Mouse (Mus musculus) macrophage (primary cell): ENCODE results near the gene Nop53. TPM values are rescaled to one million over a fixed set of nuclear protein-coding genes. Genes with fewer than 3 reads are reported as not detected.
"Not testable (repeated sequence)": the region's sequence is repeated elsewhere in the genome, so short reads cannot be mapped to it uniquely, and the experiment has no call there.

Experiments
- H3K27ac ChIP-seq: fragments of 350-480 bp; formaldehyde crosslinking; 2 replicates; pipeline ENCODE4 v1.9.0; 2021
- H3K36me3 ChIP-seq: fragments of 350-480 bp; formaldehyde crosslinking; 2 replicates; pipeline ENCODE4 v1.9.0; 2021; ENCODE audit errors: inconsistent target
- H3K4me3 ChIP-seq: fragments of 350-480 bp; formaldehyde crosslinking; 2 replicates; pipeline ENCODE4 v1.9.0; 2021; ENCODE audit errors: inconsistent target
- H3K79me2 ChIP-seq: fragments of 350-480 bp; formaldehyde crosslinking; 2 replicates; pipeline ENCODE4 v1.9.0; 2021; ENCODE audit errors: inconsistent target
- WGBS: methylation state at CpG from one replicate; pipeline ENCODE4 v1.1.7; 2026; ENCODE audit warnings: inconsistent platforms; ENCODE audit not compliant: missing documents; 5-methylcytosine and 5-hydroxymethylcytosine counted together
- polyA plus RNA-seq: library from polyadenylated mRNA; stranded (reverse); fragments of 250-400 nt; gene quantifications from 3 replicates; pipeline ENCODE4 v1.2.4, GENCODE M21; 2018; ENCODE audit warnings: inconsistent platforms

Gene Nop53
- polyA plus RNA-seq, 1 experiment from 2014 or later: 94.2 TPM

- no peak overlapping the region for H3K27ac ChIP-seq
- no peak overlapping the region for H3K4me3 ChIP-seq
- H3K36me3 ChIP-seq: peaks cover 31% of the 10 kb centered on the region
- 94% methylated on average over 9 of the region's 9 CpGs for WGBS
- H3K79me2 ChIP-seq: peaks cover 32% of the 10 kb centered on the region
These were observed 25.9 kb downstream of the Nop53 start for GRCm38 (mm10) chr7:15919947-15920346.

GRCm38 (mm10) chr7:15918371-15918770, 27.5 kb downstream of the Nop53 start:
- Histone ChIP-seq H3K36me3 (peaks cover 31% of the 10 kb centered on the region), H3K79me2 (peaks cover 32% of the 10 kb centered on the region), H3K4me3 (no peak overlapping the region), H3K27ac (no peak overlapping the region)

GRCm38 (mm10) chr7:15916996-15917395, 28.9 kb downstream of the Nop53 start:
- Histone ChIP-seq H3K79me2 (peaks cover 26% of the 10 kb centered on the region), H3K27ac (no peak overlapping the region), H3K4me3 (no peak overlapping the region), H3K36me3 (peaks cover 31% of the 10 kb centered on the region)
- 87% methylated on average over 4 of the region's 4 CpGs for WGBS

DNA sequence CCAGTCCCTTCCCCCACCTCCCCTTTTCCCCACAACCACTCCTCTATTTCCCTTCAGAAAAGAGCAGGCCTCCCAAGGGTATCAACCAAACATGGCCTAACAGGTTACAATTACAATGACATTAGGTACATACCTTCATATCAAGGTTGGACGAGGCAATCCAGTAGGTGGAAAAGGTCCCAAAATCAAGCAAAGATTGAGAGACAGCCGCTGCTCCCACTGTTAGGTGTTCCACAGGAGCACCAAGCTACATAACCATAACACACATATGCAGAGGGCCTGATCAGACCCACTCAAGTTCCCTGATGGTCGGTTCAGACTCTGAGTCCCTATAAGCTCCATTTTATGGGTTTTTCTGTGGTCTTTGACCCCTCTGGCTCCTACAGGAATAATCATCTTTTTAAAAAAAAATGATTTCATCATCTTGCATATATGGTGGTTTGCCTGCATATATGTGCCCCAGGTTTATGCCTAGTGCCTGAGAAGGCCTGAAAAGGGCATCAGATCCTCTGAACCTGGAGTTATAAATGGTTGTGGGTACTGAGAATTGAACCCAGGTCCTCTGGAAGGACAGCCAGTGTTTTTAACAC, 29.6 kb downstream of the Nop53 start:
- peaks cover 18% of the 10 kb centered on the region for H3K79me2 ChIP-seq
- H3K27ac ChIP-seq: no peak overlapping the region
- no peak overlapping the region for H3K4me3 ChIP-seq
- WGBS: 94% methylated on average over 3 of the region's 3 CpGs
- peaks cover 31% of the 10 kb centered on the region for H3K36me3 ChIP-seq

- Histone ChIP-seq H3K36me3 (peaks cover 31% of the 10 kb centered on the region), H3K79me2 (peaks cover 13% of the 10 kb centered on the region)
- WGBS: 91% methylated on average over 3 of the region's 4 CpGs
- not testable (repeated sequence) for H3K27ac ChIP-seq, H3K4me3 ChIP-seq
These were observed 30.2 kb downstream of the Nop53 start for GRCm38 (mm10) chr7:15915695-15916094.

- H3K4me3 ChIP-seq: no peak overlapping the region
- WGBS: 97% methylated on average over 2 of the region's 2 CpGs
- peaks cover 3% of the 10 kb centered on the region; the same call in 1 of the 2 replicates for H3K79me2 ChIP-seq
- H3K36me3 ChIP-seq: peaks cover 26% of the 10 kb centered on the region
- H3K27ac ChIP-seq: no peak overlapping the region
These were observed 31.1 kb downstream of the Nop53 start for GRCm38 (mm10) chr7:15914751-15915150.

GRCm38 (mm10) chr7:15914252-15914651, 31.6 kb downstream of the Nop53 start:
- H3K79me2 ChIP-seq: no peaks in the 10 kb centered on the region; the same call in 1 of the 2 replicates
- no peak overlapping the region for H3K27ac ChIP-seq
- 25% methylated on average over 2 of the region's 2 CpGs for WGBS
- peaks cover 21% of the 10 kb centered on the region; the same call in 1 of the 2 replicates for H3K36me3 ChIP-seq
- no peak overlapping the region for H3K4me3 ChIP-seq

- Histone ChIP-seq H3K4me3 (no peak overlapping the region), H3K79me2 (no peaks in the 10 kb centered on the region), H3K27ac (no peak overlapping the region), H3K36me3 (peaks cover 7% of the 10 kb centered on the region; the same call in 1 of the 2 replicates)
- WGBS: 0% methylated on average over 4 of the region's 4 CpGs
These were observed 33.7 kb downstream of the Nop53 start for GRCm38 (mm10) chr7:15912183-15912582.

GRCm38 (mm10) chr7:15910521-15910920, 35.4 kb downstream of the Nop53 start:
- Histone ChIP-seq H3K4me3 (no peak overlapping the region), H3K79me2 (no peaks in the 10 kb centered on the region), H3K27ac (no peak overlapping the region), H3K36me3 (no peaks in the 10 kb centered on the region)
- 93% methylated on average over 5 of the region's 5 CpGs for WGBS

GRCm38 (mm10) chr7:15907971-15908590, 37.8 kb downstream of the Nop53 start:
- Histone ChIP-seq H3K79me2 (no peaks in the 10 kb centered on the region), H3K4me3 (no peak overlapping the region), H3K36me3 (no peaks in the 10 kb centered on the region), H3K27ac (no peak overlapping the region)
- WGBS: 63% methylated on average over 8 of the region's 8 CpGs

- no peak overlapping the region for H3K4me3 ChIP-seq
- H3K27ac ChIP-seq: no peak overlapping the region
- WGBS: 100% methylated on average over 1 of the region's 1 CpGs
- H3K79me2 ChIP-seq: no peaks in the 10 kb centered on the region
- H3K36me3 ChIP-seq: no peaks in the 10 kb centered on the region
These were observed 39.3 kb downstream of the Nop53 start for GRCm38 (mm10) chr7:15906602-15907001.

DNA sequence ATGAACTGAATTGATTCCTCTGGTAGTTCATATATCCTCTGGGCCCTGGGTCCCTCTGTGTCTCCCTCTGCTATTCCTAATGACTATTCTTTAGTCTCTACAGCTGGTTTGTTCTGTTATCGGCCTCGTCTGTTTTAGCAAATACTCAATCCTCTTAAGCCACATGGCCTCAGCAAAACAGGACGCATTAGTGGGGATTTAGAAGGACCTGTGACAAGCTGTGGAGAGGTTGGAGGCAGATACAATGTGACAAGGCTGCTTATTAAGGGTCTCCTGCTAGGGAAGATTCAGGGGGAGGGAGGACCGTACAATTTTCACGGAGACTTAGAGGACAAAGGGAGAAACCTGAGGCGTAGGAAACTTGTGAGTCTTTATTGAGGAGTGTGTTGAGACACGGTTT, 40.0 kb downstream of the Nop53 start:
- no peaks in the 10 kb centered on the region for H3K36me3 ChIP-seq
- WGBS: 83% methylated on average over 7 of the region's 7 CpGs
- no peak overlapping the region for H3K27ac ChIP-seq
- no peaks in the 10 kb centered on the region for H3K79me2 ChIP-seq
- H3K4me3 ChIP-seq: no peak overlapping the region

DNA sequence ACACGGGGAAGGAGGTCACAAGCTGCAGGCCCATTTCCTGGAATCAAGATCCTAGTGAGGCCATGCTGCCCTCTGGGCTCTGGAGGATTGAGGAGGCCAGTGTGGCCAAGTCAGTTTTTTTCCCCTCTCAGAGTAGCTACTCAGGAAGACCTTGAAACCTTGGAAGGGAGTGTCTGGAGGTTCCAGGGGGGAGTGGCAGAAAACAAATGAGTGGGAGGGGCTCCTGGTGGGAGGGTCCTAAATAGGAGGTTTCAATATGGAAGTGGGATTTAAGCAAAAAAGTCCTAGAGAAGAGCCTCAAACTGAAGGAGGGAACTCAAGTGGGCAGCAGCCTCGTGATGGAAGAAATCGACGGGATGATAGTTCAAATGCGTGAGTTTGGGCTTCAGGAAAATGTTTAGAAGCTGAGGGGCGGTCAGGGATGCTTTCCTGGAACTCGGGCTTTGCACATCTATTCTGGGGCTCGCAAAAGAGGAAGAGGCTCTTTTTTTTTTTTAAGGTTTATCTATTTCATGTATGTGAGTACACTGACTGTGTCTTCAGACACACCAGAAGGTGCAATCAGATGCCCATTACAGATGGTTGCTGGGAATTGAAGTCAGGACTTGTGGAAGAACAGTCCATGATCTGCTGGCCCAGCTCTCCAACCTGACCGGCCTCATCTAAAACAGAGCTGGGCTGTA, 44.4 kb downstream of the Nop53 start:
- 66% methylated on average over 9 of the region's 9 CpGs for WGBS

DNA sequence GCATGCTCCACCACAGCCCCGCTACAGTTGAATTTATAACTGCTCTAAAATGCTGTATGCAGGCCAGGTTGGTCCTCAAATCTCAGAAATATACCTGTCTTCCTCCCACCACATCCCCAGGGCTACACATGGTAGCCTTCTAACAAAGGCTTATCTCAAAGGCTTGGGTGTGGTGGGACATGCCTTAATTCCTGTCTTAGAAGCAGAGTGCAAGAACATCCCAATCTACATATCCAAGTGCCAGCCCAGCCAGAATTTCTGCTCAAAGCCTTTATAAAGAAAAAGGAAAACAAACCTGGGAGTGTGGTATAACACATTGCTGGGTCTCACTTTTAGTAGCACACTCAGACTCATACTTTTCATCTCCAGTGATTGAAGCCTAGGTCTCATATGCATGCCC, 51.6 kb downstream of the Nop53 start:
- H3K79me2 ChIP-seq: no peaks in the 10 kb centered on the region
- WGBS: 67% methylated on average over 1 of the region's 1 CpGs
- H3K4me3 ChIP-seq: no peak overlapping the region
- H3K36me3 ChIP-seq: no peaks in the 10 kb centered on the region
- no peak overlapping the region for H3K27ac ChIP-seq

More for the DNA sequence above, 44.4 kb downstream of the Nop53 start:
- no peaks in the 10 kb centered on the region for H3K36me3 ChIP-seq
- H3K79me2 ChIP-seq: no peaks in the 10 kb centered on the region
- H3K27ac ChIP-seq: no peak overlapping the region
- no peak overlapping the region for H3K4me3 ChIP-seq
